Mouse (Mus musculus) kidney, adult 2 months (tissue): Measurements from ENCODE around the gene Hspa2.

Experiments used
- CTCF ChIP-seq: fragments of 200-500 bp; conservative IDR thresholded peaks from 2 replicates; pipeline ENCODE4 v1.5.1; 2011; ENCODE audit warnings: low read depth, mild to moderate bottlenecking, control low read depth, low read length, moderate library complexity, mixed read lengths; ENCODE audit not compliant: insufficient read depth, insufficient read length
- POLR2A ChIP-seq: fragments of 200-500 bp; IDR thresholded peaks from one replicate; pipeline ENCODE4 v1.6.1; 2011; ENCODE audit warnings: low read depth, low read length, control low read depth

GRCm38 (mm10) chr12:76444359-76444772, 40.4 kb downstream of the Hspa2 start:
- TF ChIP-seq CTCF = no peak
- no peak for TF ChIP-seq POLR2A
